Mouse (Mus musculus) liver, embryonic 14.5 days (tissue): ENCODE measurements around the gene Olfr976.

Experiments used
- CTCF ChIP-seq: IDR thresholded peaks from 2 replicates; pipeline ENCODE4 v1.5.1; 2016; ENCODE audit warnings: antibody characterized with exemption, low read depth, control low read depth
- EP300 ChIP-seq: IDR thresholded peaks from 2 replicates; pipeline ENCODE4 v1.6.1; 2016; ENCODE audit warnings: antibody characterized with exemption, low read depth

- TF ChIP-seq CTCF (no peak), EP300 (no peak)
Observed at GRCm38 (mm10) chr9:39951946-39952345, 9.0 kb downstream of the Olfr976 start, which contains the start of gene Olfr975.
